Mouse (Mus musculus) forebrain, embryonic 11.5 days (tissue): ENCODE results near the gene Trpc1. TPM values are rescaled to one million over a fixed set of nuclear protein-coding genes. Genes with fewer than 3 reads are reported as not detected.
A peak's percentile ranks its signal among the peaks of the same experiment; 100 is the strongest.

ENCODE experiments used
- ATAC-seq: fragments of 200-750 bp; cut with Nextera tagmentation; replicated peaks from 2 replicates; pipeline ENCODE4 v1.8.0; 2017; ENCODE audit warnings: moderate TSS enrichment; ENCODE audit not compliant: low FRiP score
- DNase-seq: peaks from one replicate; pipeline ENCODE4 v3.0.0-alpha.2; 2017; ENCODE audit warnings: low spot score
- H3K27ac ChIP-seq: fragments of 300-500 bp; sonication (generic); 2 replicates; pipeline ENCODE4 v1.5.1; 2014; ENCODE audit warnings: low read depth, low read length
- H3K27me3 ChIP-seq: fragments of 300-500 bp; sonication (generic); 2 replicates; pipeline ENCODE4 v1.6.1; 2014; ENCODE audit warnings: mild to moderate bottlenecking, low read length, mixed read lengths; ENCODE audit not compliant: control insufficient read depth, insufficient read depth
- H3K36me3 ChIP-seq: fragments of 300-500 bp; sonication (generic); 2 replicates; pipeline ENCODE4 v1.6.1; 2014; ENCODE audit warnings: mild to moderate bottlenecking, low read length, moderate library complexity, mixed read lengths; ENCODE audit not compliant: control insufficient read depth, insufficient read depth
- H3K4me1 ChIP-seq: fragments of 300-500 bp; sonication (generic); replicated peaks from 2 replicates; pipeline ENCODE4 v1.6.1; 2014; ENCODE audit warnings: low read length, mixed read lengths; ENCODE audit not compliant: control insufficient read depth, insufficient read depth
- H3K4me2 ChIP-seq: fragments of 300-500 bp; sonication (generic); 2 replicates; pipeline ENCODE4 v1.6.1; 2014; ENCODE audit warnings: low read depth, mild to moderate bottlenecking, low read length, moderate library complexity, mixed read lengths; ENCODE audit not compliant: severe bottlenecking
- H3K4me3 ChIP-seq: fragments of 300-500 bp; sonication (generic); 2 replicates; pipeline ENCODE4 v1.5.1; 2014; ENCODE audit warnings: low read depth, low read length
- H3K9ac ChIP-seq: fragments of 300-500 bp; sonication (generic); 2 replicates; pipeline ENCODE4 v1.6.1; 2014; ENCODE audit warnings: low read length
- H3K9me3 ChIP-seq: fragments of 300-500 bp; sonication (generic); 2 replicates; pipeline ENCODE4 v1.6.1; 2016; ENCODE audit warnings: low read length, mixed read lengths; ENCODE audit not compliant: control insufficient read depth
- WGBS: fragments of 180-500 bp; shearing (Covaris S2); extraction: QIAGEN DNeasy Blood & Tissue Kit; methylation state at CpG from one replicate; pipeline ENCODE4 v1.1.7; 2014; 5-methylcytosine and 5-hydroxymethylcytosine counted together
- polyA plus RNA-seq: library from polyadenylated mRNA; unstranded; fragments of >200 nt; fragmentation: Nextera tagmentation; extraction: Ambion mirVana; gene quantifications from 2 replicates; pipeline ENCODE4 v1.2.1, GENCODE M21; 2014

Trpc1 gene
- polyA plus RNA-seq, 1 experiment from 2014 or later, result 2.8 TPM

DNA sequence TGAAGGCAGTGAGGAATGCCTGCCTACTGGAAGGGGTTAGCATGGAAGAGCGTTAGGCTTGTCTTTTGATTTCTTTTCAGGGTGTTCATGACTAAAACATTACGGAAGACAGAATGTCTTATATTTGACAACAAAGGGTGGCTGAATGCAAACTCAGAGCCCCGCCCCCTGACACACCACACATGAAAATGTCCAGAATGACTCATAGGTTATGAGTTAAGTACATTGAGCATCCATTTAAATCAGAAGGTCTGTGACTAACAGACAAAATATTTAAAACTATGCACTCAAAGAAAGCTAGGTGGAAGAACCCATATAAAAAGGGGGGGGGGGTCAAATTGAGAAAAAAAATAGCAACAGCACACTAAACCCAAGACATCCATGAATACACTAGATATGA, 77.8 kb downstream of the Trpc1 start:
- DNase-seq, result no peak
- no peak overlapping the region for H3K4me3 ChIP-seq
- no peaks in the 10 kb centered on the region for H3K36me3 ChIP-seq
- no peak for ATAC-seq
- 91% methylated on average over 3 of the region's 3 CpGs for WGBS
- no peak overlapping the region for H3K27ac ChIP-seq
- no peak overlapping the region for H3K4me2 ChIP-seq
- H3K9ac ChIP-seq, result no peak overlapping the region
- H3K9me3 ChIP-seq, result no peaks in the 10 kb centered on the region
- H3K4me1 ChIP-seq, result no peaks in the 10 kb centered on the region
- no peaks in the 10 kb centered on the region for H3K27me3 ChIP-seq

DNA sequence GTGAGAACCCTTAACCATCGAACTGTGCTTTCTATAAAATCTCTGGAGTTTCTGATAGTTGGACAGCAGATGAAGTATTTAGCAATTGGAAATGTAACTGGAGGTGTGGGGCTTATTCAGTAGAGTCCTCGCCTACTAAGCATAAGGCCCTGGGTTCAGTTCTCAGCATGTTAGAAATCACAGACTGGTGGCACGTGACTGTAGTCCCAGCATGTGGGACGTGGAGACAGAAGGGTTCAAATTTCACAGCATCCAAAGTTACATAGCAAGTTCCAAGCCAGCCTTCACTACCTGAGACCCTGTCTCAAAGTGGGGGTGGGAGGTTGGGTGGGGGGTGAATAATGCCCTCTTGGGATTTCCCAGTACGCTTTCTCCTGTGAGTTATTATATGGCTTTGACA, 81.9 kb downstream of the Trpc1 start:
- H3K9ac ChIP-seq, result no peak overlapping the region
- ATAC-seq (no peak), DNase-seq (no peak)
- no peaks in the 10 kb centered on the region for H3K36me3 ChIP-seq
- H3K9me3 ChIP-seq, result no peaks in the 10 kb centered on the region
- H3K4me2 ChIP-seq, result no peak overlapping the region
- no peaks in the 10 kb centered on the region for H3K27me3 ChIP-seq
- no peak overlapping the region for H3K4me3 ChIP-seq
- H3K27ac ChIP-seq, result no peak overlapping the region
- no peaks in the 10 kb centered on the region for H3K4me1 ChIP-seq
- WGBS, result 69% methylated on average over 5 of the region's 5 CpGs

DNA sequence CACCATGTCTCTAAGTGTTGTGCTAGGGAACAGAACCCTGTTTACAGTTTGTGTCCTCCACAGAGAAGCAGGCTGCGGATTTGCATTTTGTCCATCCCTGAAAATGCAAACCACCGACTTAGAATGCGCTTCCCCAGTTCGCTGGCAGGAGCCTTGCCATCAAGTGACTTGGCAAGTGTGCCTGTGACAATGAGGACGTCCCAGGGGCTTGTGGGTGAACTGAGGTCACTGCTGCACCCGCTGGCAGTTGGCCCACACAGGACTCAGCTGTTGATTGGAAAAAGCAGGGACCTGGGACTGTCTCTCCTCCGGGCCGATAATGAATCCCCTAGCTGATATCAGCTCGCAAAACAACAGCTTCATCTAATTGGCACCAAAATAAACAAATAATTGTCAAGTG, 82.3 kb downstream of the Trpc1 start:
- Histone ChIP-seq H3K36me3 (no peaks in the 10 kb centered on the region), H3K9ac (no peak overlapping the region), H3K4me3 (no peak overlapping the region), H3K27me3 (no peaks in the 10 kb centered on the region), H3K4me2 (no peak overlapping the region), H3K27ac (no peak overlapping the region), H3K9me3 (no peaks in the 10 kb centered on the region), H3K4me1 (no peaks in the 10 kb centered on the region)
- DNase-seq (peak; percentile 59), ATAC-seq (no peak)
- WGBS, result 54% methylated on average over 9 of the region's 9 CpGs

DNA sequence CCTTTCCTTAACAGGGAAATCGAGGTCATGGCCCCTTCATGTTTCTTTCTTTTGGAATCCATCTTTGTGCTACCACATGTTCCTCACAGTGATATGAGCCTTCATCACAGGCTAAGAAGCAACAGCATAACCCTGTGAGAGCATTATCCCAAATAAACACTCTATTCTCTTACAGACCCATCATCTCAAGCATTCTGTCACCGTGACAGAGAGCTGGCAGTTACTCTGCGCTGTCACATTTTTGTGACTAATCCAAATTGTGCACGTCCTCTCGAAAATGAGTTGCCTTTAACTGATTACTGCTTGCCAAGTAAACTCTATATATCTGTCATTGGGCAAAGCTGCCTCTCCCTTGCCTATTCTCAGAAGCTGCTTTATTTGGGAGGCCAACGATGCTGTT, 84.3 kb downstream of the Trpc1 start:
- no peak for DNase-seq
- 93% methylated on average over 6 of the region's 6 CpGs for WGBS
- Histone ChIP-seq H3K4me2 (no peak overlapping the region), H3K27ac (no peak overlapping the region), H3K4me1 (no peaks in the 10 kb centered on the region), H3K27me3 (no peaks in the 10 kb centered on the region), H3K9me3 (no peaks in the 10 kb centered on the region), H3K9ac (no peak overlapping the region), H3K4me3 (no peak overlapping the region), H3K36me3 (no peaks in the 10 kb centered on the region)
- ATAC-seq, result no peak

DNA sequence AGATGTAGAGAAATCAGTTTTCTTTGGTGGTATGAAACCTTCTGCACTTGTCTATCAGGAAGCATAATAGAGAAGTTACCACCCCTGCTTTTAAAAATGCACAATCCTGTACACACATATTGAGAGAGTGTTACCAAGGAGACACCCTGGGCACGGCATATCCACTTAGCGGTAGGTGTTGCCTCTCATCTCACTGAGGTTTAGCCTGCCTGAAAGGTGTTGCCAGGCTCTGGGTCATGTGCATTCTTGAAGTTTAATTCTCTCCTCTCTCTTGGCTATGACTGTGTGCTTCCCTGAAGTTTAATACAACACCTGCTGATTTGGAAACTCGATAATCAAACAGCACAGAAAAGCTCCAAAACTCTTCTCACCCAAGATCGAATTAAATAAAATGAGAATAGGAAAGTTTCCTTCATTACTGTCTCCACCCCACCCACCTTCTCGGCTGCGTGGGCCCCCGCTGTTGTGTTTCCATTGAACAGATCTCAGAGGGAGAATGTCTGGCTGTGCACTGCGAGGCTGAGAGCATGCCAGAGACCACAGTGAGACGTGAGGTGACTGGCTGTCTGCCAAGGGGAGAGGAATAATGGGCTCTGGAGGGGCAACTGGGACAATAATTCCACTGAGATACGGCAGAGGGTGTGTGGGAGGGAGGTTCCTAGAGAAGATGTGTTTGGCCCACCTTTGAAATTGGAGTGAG, 85.7 kb downstream of the Trpc1 start:
- H3K4me1 ChIP-seq, result no peaks in the 10 kb centered on the region
- H3K9me3 ChIP-seq, result no peaks in the 10 kb centered on the region
- no peaks in the 10 kb centered on the region for H3K27me3 ChIP-seq
- 62% methylated on average over 10 of the region's 10 CpGs for WGBS
- ATAC-seq (peak; percentile 60; the same call in 1 of the 2 replicates), DNase-seq (no peak)
- H3K9ac ChIP-seq, result no peak overlapping the region
- no peaks in the 10 kb centered on the region for H3K36me3 ChIP-seq
- H3K4me2 ChIP-seq, result no peak overlapping the region
- H3K27ac ChIP-seq, result no peak overlapping the region
- H3K4me3 ChIP-seq, result no peak overlapping the region

DNA sequence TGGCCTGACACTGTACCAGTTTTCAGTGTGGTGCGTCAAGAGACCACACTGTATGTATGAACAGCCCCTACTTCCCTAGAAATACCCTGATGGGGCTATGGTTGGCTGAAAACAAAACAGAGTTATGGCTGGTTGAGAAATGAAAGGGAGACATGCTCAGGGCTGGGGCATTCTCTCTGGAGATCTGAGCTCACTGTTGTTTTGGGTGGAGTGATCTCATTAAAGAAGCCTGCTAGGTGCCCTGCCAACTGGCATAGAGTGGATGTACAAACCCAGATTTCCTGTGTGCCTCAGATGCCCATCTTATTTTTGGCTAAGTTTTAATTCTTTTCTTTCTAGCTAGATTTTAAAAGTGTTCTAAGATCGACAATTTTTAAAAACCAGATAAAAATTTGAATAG, 92.2 kb downstream of the Trpc1 start:
- Histone ChIP-seq H3K4me2 (no peak overlapping the region), H3K4me3 (no peak overlapping the region), H3K9me3 (no peaks in the 10 kb centered on the region), H3K27ac (no peak overlapping the region), H3K27me3 (no peaks in the 10 kb centered on the region), H3K36me3 (no peaks in the 10 kb centered on the region), H3K9ac (no peak overlapping the region), H3K4me1 (no peaks in the 10 kb centered on the region)
- WGBS, result 91% methylated on average over 2 of the region's 2 CpGs
- ATAC-seq (no peak), DNase-seq (no peak)

Other genes starting within 250 kb of the Trpc1 start
- 130 and 159 TPM in 2 replicates for gene U2surp, start 238.4 kb downstream of the Trpc1 start, polyA plus RNA-seq
- 0.27 and 0.41 TPM in 2 replicates for gene Paqr9, start 190.7 kb downstream of the Trpc1 start, polyA plus RNA-seq
- 3.2 and 3.6 TPM in 2 replicates for gene Pcolce2, start 112.8 kb downstream of the Trpc1 start, polyA plus RNA-seq
- gene Pls1, start 94.9 kb upstream of the Trpc1 start, polyA plus RNA-seq, result 5.1 and 5.6 TPM in 2 replicates
- 22.1 and 30.3 TPM in 2 replicates for gene Atr, start 107.2 kb upstream of the Trpc1 start, polyA plus RNA-seq
- 15.4 and 23.8 TPM in 2 replicates for gene Xrn1, start 204.4 kb upstream of the Trpc1 start, polyA plus RNA-seq